10 mouse cellular contexts compared by ENCODE assay signal in the genomic region with DNA sequence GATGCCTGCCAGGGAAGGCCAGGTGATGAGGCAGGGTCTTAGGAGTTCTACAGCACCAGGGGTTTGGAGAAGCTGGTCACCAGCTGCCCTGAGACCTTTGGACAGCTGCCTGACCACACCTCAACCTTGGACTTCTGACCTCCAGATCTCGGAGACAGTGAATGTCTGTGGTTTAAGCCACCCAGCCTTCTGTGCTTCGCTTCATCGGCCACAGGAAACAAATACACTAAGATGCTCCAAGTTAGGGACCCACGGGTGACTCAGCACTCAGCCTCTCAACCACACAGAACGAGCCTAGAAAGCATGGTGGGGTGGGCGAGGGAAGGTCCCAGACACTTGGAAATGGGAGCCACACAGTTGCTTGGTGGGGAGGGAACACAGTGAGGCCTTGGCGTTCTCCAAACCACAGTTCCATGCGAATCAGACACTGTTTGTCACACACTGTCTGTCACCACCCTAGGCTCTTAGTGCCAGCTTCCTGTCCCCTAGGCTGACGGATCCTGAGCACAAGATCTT.
DNase-seq lines count a peak whose midpoint lies in the region; ATAC-seq and TF ChIP-seq lines count a peak whose summit lies in the region.
"Had no signal": no experiment of that assay in that cellular context is flagged by ENCODE, and none has a peak within 500 bp of the region (broad histone marks: within the 10 kb centered on the region; RNA-seq: fewer than 3 reads in every experiment).

No protein-coding gene starts in this region.

- H3K4me2 ChIP-seq in limb, embryonic 13.5 days (replicated peaks) = no peak overlapping the region
- H3K4me2 ChIP-seq in intestine, postnatal 0 days (replicated peaks; ENCODE audit: low read depth) = no peak overlapping the region

- H3K4me1 ChIP-seq in heart, embryonic 10.5 days = peaks cover 45% of the 10 kb centered on the region
- peaks cover 59% of the 10 kb centered on the region for H3K4me1 ChIP-seq in embryonic facial prominence, embryonic 10.5 days
- peaks cover 33% of the 10 kb centered on the region for H3K4me1 ChIP-seq in limb, embryonic 13.5 days
- 0 out of 2 replicates have a peak, but pooled peaks cover 6% of the 10 kb centered on the region for H3K4me1 ChIP-seq in intestine, postnatal 0 days (replicated peaks; ENCODE audit: control insufficient read depth, insufficient read depth, low read length)

- DNase-seq in heart, embryonic 10.5 days (ENCODE audit: low spot score) = no peak
- no peak for DNase-seq in heart, adult 11 months
- peak; percentile 66 for DNase-seq in 3T3-L1 (ENCODE audit: low read depth, low spot score)
- no peak for DNase-seq in embryonic facial prominence, embryonic 10.5 days (ENCODE audit: low spot score)
- no peak for DNase-seq in spleen, postnatal 36 days (ENCODE audit: low spot score in 2 of 2)
- DNase-seq in adrenal gland, postnatal 14 days = no peak

- H3K27me3 ChIP-seq in heart, embryonic 10.5 days (ENCODE audit: insufficient read depth, poor library complexity, severe bottlenecking) = peaks cover 32% of the 10 kb centered on the region
- peaks cover 21% of the 10 kb centered on the region; the same call in 1 of the 2 replicates for H3K27me3 ChIP-seq in embryonic facial prominence, embryonic 10.5 days (replicated peaks; ENCODE audit: low read depth, poor library complexity, severe bottlenecking)
- 0 out of 2 replicates have a peak, but pooled peaks cover 8% of the 10 kb centered on the region for H3K27me3 ChIP-seq in limb, embryonic 13.5 days
- H3K27me3 ChIP-seq in intestine, postnatal 0 days (replicated peaks; ENCODE audit: control insufficient read depth, insufficient read depth, low read length) = no peaks in the 10 kb centered on the region
- H3K27me3 ChIP-seq: limb, embryonic 12.5 days had no signal

- H3K36me3 ChIP-seq in heart, embryonic 10.5 days = no peaks in the 10 kb centered on the region
- no peaks in the 10 kb centered on the region for H3K36me3 ChIP-seq in embryonic facial prominence, embryonic 10.5 days (replicated peaks)
- H3K36me3 ChIP-seq in limb, embryonic 13.5 days = no peaks in the 10 kb centered on the region
- H3K36me3 ChIP-seq in intestine, postnatal 0 days (ENCODE audit: control insufficient read depth, insufficient read depth) = no peaks in the 10 kb centered on the region
- H3K36me3 ChIP-seq: G1E; limb, embryonic 12.5 days had no signal

- no peak overlapping the region for H3K4me3 ChIP-seq in heart, embryonic 10.5 days
- no peak overlapping the region for H3K4me3 ChIP-seq in embryonic facial prominence, embryonic 10.5 days
- no peak overlapping the region for H3K4me3 ChIP-seq in limb, embryonic 13.5 days
- no peak overlapping the region for H3K4me3 ChIP-seq in intestine, postnatal 0 days (ENCODE audit: low read depth, low read length)
- H3K4me3 ChIP-seq: limb, embryonic 12.5 days had no signal

- TF ChIP-seq CTCF in intestine, postnatal 0 days (IDR thresholded peaks at IDR 0.05; ENCODE audit: low read depth) = no peak

- ATAC-seq in limb, embryonic 13.5 days (ENCODE audit: low FRiP score, low read depth) = no peak
- no peak for ATAC-seq in intestine, postnatal 0 days

- WGBS in heart, embryonic 10.5 days = 60% methylated on average over 9 of the region's 9 CpGs
- 74% methylated on average over 9 of the region's 9 CpGs for WGBS in embryonic facial prominence, embryonic 10.5 days
- 75% methylated on average over 9 of the region's 9 CpGs for WGBS in limb, embryonic 13.5 days
- WGBS in intestine, postnatal 0 days = 68% methylated on average over 9 of the region's 9 CpGs

- H3K9me3 ChIP-seq in heart, embryonic 10.5 days = no peaks in the 10 kb centered on the region
- H3K9me3 ChIP-seq in embryonic facial prominence, embryonic 10.5 days = no peaks in the 10 kb centered on the region
- no peaks in the 10 kb centered on the region for H3K9me3 ChIP-seq in limb, embryonic 13.5 days
- H3K9me3 ChIP-seq in intestine, postnatal 0 days (ENCODE audit: control insufficient read depth) = no peaks in the 10 kb centered on the region
- H3K9me3 ChIP-seq: G1E; limb, embryonic 12.5 days had no signal

- H3K9ac ChIP-seq in limb, embryonic 13.5 days = 0 out of 2 replicates have a peak overlapping the region, but pooled peaks have one; percentile 27
- no peak overlapping the region for H3K9ac ChIP-seq in intestine, postnatal 0 days (ENCODE audit: low read depth, low read length)
- H3K9ac ChIP-seq: limb, embryonic 12.5 days had no signal

- peak overlapping the region; percentile 60 for H3K27ac ChIP-seq in heart, embryonic 10.5 days
- H3K27ac ChIP-seq in embryonic facial prominence, embryonic 10.5 days (replicated peaks) = peak overlapping the region; percentile 62
- no peak overlapping the region for H3K27ac ChIP-seq in limb, embryonic 13.5 days
- no peak overlapping the region for H3K27ac ChIP-seq in intestine, postnatal 0 days (ENCODE audit: low read depth, low read length)
- H3K27ac ChIP-seq: limb, embryonic 12.5 days had no signal

Comparison
In these comparisons a context has a peak if more than half of its experiments do, and no peak if none do; other contexts are left out.
1. H3K27ac ChIP-seq: peak in heart, embryonic 10.5 days (single experiment) and embryonic facial prominence, embryonic 10.5 days (single experiment); none in limb, embryonic 13.5 days (single experiment) and intestine, postnatal 0 days (single experiment).